Mouse (Mus musculus): ENCODE results near the gene Daam1. TPM values are rescaled to one million over a fixed set of nuclear protein-coding genes. Genes with fewer than 3 reads are reported as not detected.

Gene Daam1
- polyA plus RNA-seq, 1 experiment from 2014 or later = 15.3 TPM

DNA sequence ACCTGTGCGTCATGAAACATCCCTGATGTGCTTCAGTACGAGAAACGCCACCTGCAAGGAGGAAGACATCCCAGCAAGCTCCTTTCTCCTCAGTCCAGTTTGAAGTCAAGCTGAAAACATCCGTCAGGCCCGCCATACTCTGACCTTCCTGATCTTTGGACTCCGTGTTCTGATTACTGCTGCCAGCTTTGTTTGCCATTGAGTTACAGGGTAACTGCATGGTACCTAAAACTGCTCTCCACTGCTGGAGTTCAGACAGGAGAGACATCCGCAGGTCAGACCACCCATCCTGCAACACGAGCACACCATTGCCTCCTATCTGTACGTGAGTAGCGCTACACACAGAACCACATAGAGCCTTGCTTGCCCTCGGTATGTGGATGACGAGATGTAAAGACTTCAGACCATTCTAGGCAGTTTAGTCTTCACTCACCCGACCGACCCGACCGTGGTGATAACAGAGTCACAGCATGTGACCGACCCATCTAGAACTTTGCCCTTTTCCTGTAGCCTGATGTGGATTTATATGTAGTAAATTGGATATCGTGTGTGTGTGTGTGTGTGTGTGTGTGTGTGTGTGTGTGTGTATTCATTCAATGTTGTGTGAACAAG, 161.8 kb downstream of the Daam1 start:
- Histone ChIP-seq H3K9ac (no peak overlapping the region), H3K4me2 (no peak overlapping the region), H3K4me1 (ENCODE audit: insufficient read depth) (no peaks in the 10 kb centered on the region), H3K27ac (ENCODE audit: low read depth) (no peak overlapping the region), H3K36me3 (ENCODE audit: insufficient read depth) (peaks cover 66% of the 10 kb centered on the region), H3K9me3 (ENCODE audit: low read depth, low read length) (no peaks in the 10 kb centered on the region), H3K27me3 (ENCODE audit: insufficient read depth, low read length) (no peaks in the 10 kb centered on the region), H3K4me3 (ENCODE audit: low read depth, low read length) (no peak overlapping the region)
- TF ChIP-seq CTCF (IDR thresholded peaks at IDR 0.05; ENCODE audit: low read depth) = 0 out of 2 replicates have a peak, but pooled peaks have one; percentile 8
- ATAC-seq (ENCODE audit: insufficient read depth) (no peak), DNase-seq (no peak)
- WGBS = 84% methylated on average over 18 of the region's 18 CpGs

DNA sequence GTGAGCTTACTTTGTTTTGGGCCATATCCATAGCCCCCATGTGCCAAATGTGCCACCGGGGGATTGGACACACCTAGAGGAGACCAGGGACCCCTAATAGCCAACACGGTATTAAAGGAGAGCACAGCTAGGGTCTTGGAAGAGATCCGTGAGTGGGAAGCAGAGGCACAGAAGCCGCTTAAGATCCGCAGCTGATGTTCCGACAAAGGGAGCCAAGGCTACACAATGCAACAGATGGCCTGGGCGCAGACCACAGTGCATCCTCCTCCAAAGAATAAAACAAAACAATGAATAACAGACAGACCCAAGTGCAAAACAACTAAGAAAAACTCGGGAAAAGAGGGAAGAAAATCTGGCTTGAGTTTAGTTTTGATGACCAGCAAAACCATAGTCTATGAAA, 165.0 kb downstream of the Daam1 start:
- 92% methylated on average over 8 of the region's 8 CpGs for WGBS
- Histone ChIP-seq H3K9ac (no peak overlapping the region), H3K9me3 (ENCODE audit: low read depth, low read length) (no peaks in the 10 kb centered on the region), H3K36me3 (ENCODE audit: insufficient read depth) (peaks cover 36% of the 10 kb centered on the region), H3K4me1 (ENCODE audit: insufficient read depth) (no peaks in the 10 kb centered on the region), H3K27ac (ENCODE audit: low read depth) (no peak overlapping the region), H3K27me3 (ENCODE audit: insufficient read depth, low read length) (no peaks in the 10 kb centered on the region), H3K4me3 (ENCODE audit: low read depth, low read length) (no peak overlapping the region), H3K4me2 (no peak overlapping the region)
- no peak for TF ChIP-seq CTCF (IDR thresholded peaks at IDR 0.05; ENCODE audit: low read depth)
- no peak for ATAC-seq (ENCODE audit: insufficient read depth)
- no peak for DNase-seq

DNA sequence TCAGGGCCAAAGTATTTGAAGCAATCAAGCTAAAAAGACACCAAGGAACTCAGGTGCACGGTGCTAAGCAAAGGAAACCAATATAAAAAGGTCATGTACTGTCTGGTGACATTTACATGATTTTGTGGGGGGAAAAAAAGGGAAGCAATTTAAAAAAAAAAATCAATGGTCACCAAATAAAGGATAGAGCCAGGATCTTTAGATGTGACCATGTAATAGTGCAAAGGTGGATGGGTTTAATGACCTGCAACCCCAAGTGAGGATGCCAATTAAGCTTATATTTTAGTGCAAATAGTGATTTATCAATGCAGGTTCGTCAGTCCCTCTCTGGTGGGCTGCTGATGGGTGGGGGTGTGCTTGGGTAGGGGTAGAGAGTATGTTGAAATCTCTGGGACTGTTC, 166.0 kb downstream of the Daam1 start:
- no peaks in the 10 kb centered on the region for H3K27me3 ChIP-seq (ENCODE audit: insufficient read depth, low read length)
- H3K27ac ChIP-seq (ENCODE audit: low read depth) = no peak overlapping the region
- no peak for ATAC-seq (ENCODE audit: insufficient read depth)
- peaks cover 25% of the 10 kb centered on the region for H3K36me3 ChIP-seq (ENCODE audit: insufficient read depth)
- H3K9me3 ChIP-seq (ENCODE audit: low read depth, low read length) = no peaks in the 10 kb centered on the region
- 67% methylated on average over 2 of the region's 2 CpGs for WGBS
- no peaks in the 10 kb centered on the region for H3K4me1 ChIP-seq (ENCODE audit: insufficient read depth)
- no peak overlapping the region for H3K4me2 ChIP-seq
- DNase-seq = no peak
- no peak overlapping the region for H3K9ac ChIP-seq
- TF ChIP-seq CTCF (IDR thresholded peaks at IDR 0.05; ENCODE audit: low read depth) = no peak
- H3K4me3 ChIP-seq (ENCODE audit: low read depth, low read length) = no peak overlapping the region

DNA sequence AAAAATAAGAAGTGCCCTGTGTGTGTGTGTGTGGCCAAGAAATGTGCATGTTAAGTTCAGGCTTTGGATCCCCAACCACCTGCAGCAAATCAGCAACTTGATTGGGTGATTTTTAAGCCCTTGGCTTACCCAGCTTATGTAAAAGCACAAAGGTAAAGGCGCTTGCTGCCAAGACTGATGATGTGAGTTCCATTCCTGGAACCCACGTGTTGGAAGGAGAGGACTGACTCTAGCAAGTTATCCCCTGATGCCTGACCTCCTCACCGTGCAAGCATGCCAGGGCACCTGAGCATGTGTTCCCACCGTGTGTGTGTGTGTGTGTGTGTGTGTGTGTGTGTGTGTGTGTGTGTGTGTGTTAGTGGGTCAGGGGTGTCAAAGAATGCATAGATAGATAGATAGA, 166.5 kb downstream of the Daam1 start:
- no peak for ATAC-seq (ENCODE audit: insufficient read depth)
- Histone ChIP-seq H3K4me1 (ENCODE audit: insufficient read depth) (no peaks in the 10 kb centered on the region), H3K4me3 (ENCODE audit: low read depth, low read length) (no peak overlapping the region), H3K9me3 (ENCODE audit: low read depth, low read length) (no peaks in the 10 kb centered on the region), H3K4me2 (no peak overlapping the region), H3K36me3 (ENCODE audit: insufficient read depth) (peaks cover 22% of the 10 kb centered on the region), H3K9ac (no peak overlapping the region), H3K27me3 (ENCODE audit: insufficient read depth, low read length) (no peaks in the 10 kb centered on the region), H3K27ac (ENCODE audit: low read depth) (no peak overlapping the region)
- no peak for TF ChIP-seq CTCF (IDR thresholded peaks at IDR 0.05; ENCODE audit: low read depth)
- 71% methylated on average over 4 of the region's 4 CpGs for WGBS
- DNase-seq = no peak

DNA sequence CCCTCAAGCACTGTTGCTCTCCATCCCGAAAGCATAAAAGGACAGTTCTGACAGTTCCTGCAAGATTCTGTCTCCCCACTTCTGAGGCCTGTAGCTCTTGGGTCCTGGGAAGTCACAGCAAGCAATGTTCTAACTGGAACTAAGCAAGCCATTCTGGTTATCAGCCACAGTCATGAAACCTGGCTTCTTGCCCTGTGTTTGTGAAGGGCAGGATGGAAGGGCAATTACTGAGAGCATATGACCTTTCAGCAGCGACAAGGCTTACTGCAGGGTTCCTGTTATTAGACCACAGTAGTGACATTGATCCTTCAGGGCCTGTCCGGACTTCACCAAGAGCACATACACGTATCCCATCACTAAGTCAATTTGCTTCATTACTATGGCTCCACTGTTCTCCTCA, 167.8 kb downstream of the Daam1 start:
- no peak for TF ChIP-seq CTCF (IDR thresholded peaks at IDR 0.05; ENCODE audit: low read depth)
- Histone ChIP-seq H3K36me3 (ENCODE audit: insufficient read depth) (peaks cover 12% of the 10 kb centered on the region), H3K27me3 (ENCODE audit: insufficient read depth, low read length) (no peaks in the 10 kb centered on the region), H3K4me3 (ENCODE audit: low read depth, low read length) (no peak overlapping the region), H3K9me3 (ENCODE audit: low read depth, low read length) (no peaks in the 10 kb centered on the region), H3K9ac (no peak overlapping the region), H3K27ac (ENCODE audit: low read depth) (no peak overlapping the region), H3K4me2 (no peak overlapping the region), H3K4me1 (ENCODE audit: insufficient read depth) (no peaks in the 10 kb centered on the region)
- ATAC-seq (ENCODE audit: insufficient read depth) (no peak), DNase-seq (peak; percentile 49)
- 65% methylated on average over 4 of the region's 4 CpGs for WGBS

DNA sequence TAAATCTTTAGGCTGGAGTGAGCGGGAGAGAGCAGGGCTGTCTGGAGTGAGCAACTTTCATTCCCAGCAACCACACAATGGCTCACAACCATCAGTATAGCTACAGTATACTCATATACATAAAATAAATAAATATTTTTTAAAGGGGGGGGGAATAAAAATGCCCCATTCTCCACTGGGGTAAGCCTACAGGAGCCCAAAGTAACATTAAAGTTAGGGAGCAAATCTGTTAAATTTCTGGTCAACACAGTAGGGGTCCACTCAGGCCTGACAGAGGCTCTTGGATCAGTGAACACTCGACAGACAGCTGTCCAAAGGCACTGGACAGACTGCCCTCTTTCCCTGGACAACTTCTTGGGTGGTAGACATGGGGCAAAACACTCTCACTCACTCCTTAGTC, 168.8 kb downstream of the Daam1 start:
- DNase-seq (no peak), ATAC-seq (ENCODE audit: insufficient read depth) (no peak; the same call in 1 of the 2 replicates)
- TF ChIP-seq CTCF (IDR thresholded peaks at IDR 0.05; ENCODE audit: low read depth) = no peak
- Histone ChIP-seq H3K9me3 (ENCODE audit: low read depth, low read length) (no peaks in the 10 kb centered on the region), H3K27me3 (ENCODE audit: insufficient read depth, low read length) (no peaks in the 10 kb centered on the region), H3K27ac (ENCODE audit: low read depth) (no peak overlapping the region), H3K4me2 (no peak overlapping the region), H3K4me1 (ENCODE audit: insufficient read depth) (no peaks in the 10 kb centered on the region), H3K9ac (no peak overlapping the region), H3K36me3 (ENCODE audit: insufficient read depth) (peaks cover 7% of the 10 kb centered on the region), H3K4me3 (ENCODE audit: low read depth, low read length) (no peak overlapping the region)
- WGBS = 79% methylated on average over 2 of the region's 2 CpGs

DNA sequence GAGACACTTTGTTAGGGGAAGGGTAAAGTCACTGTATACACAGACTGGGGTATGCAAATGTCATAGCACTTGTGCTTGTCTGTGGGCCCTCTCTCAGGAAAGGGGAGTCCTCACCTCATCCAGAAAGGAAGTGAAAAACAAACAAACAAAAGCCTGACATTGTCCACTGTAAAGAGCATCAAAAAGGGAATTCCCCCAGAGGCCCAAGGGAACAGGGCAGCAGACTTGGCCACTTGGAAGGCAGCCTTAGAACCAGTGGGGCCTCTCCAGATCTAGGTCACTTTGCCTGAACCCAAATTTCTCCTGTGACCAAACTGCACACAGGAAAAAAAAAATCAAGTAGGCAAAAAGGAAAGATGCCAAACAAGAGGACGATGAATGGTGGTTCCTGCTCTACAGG, 170.9 kb downstream of the Daam1 start:
- H3K9ac ChIP-seq = no peak overlapping the region
- no peak overlapping the region for H3K4me2 ChIP-seq
- no peaks in the 10 kb centered on the region for H3K36me3 ChIP-seq (ENCODE audit: insufficient read depth)
- no peak for TF ChIP-seq CTCF (IDR thresholded peaks at IDR 0.05; ENCODE audit: low read depth)
- ATAC-seq (ENCODE audit: insufficient read depth) (no peak), DNase-seq (no peak)
- no peaks in the 10 kb centered on the region for H3K9me3 ChIP-seq (ENCODE audit: low read depth, low read length)
- H3K27ac ChIP-seq (ENCODE audit: low read depth) = no peak overlapping the region
- 72% methylated on average over 1 of the region's 1 CpGs for WGBS
- H3K27me3 ChIP-seq (ENCODE audit: insufficient read depth, low read length) = no peaks in the 10 kb centered on the region
- no peaks in the 10 kb centered on the region for H3K4me1 ChIP-seq (ENCODE audit: insufficient read depth)
- no peak overlapping the region for H3K4me3 ChIP-seq (ENCODE audit: low read depth, low read length)

DNA sequence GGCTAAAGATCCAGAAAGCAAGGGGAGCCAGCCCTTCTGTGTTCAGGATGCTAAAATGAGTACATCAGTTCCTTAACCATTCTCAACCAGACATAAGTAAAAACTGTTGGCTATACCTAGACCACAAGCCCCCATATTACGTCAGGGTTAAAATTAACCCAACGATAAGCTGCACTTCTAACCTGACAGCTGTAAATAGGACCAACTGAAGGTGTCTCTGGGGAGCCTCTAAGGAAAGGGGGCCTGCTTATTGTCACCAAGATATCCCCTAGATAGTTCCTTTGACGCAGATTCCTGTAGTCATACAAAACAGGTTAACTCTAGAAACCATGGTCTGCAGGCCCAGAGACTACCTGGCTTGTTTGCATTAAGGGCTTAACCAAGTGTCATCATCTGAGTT, 174.4 kb downstream of the Daam1 start:
- H3K9me3 ChIP-seq (ENCODE audit: low read depth, low read length) = no peaks in the 10 kb centered on the region
- H3K4me1 ChIP-seq (ENCODE audit: insufficient read depth) = no peaks in the 10 kb centered on the region
- DNase-seq (no peak), ATAC-seq (ENCODE audit: insufficient read depth) (no peak)
- H3K27me3 ChIP-seq (ENCODE audit: insufficient read depth, low read length) = no peaks in the 10 kb centered on the region
- WGBS = 94% methylated on average over 3 of the region's 3 CpGs
- H3K36me3 ChIP-seq (ENCODE audit: insufficient read depth) = no peaks in the 10 kb centered on the region
- no peak overlapping the region for H3K4me2 ChIP-seq
- H3K27ac ChIP-seq (ENCODE audit: low read depth) = no peak overlapping the region
- H3K9ac ChIP-seq = no peak overlapping the region
- TF ChIP-seq CTCF (IDR thresholded peaks at IDR 0.05; ENCODE audit: low read depth) = no peak
- H3K4me3 ChIP-seq (ENCODE audit: low read depth, low read length) = no peak overlapping the region

Measured in lung, embryonic 14.5 days (tissue).